Mouse (Mus musculus): ENCODE data around the gene Gm4846. TPM values are rescaled to one million over a fixed set of nuclear protein-coding genes. Genes with fewer than 3 reads are reported as not detected.
"Not testable (repeated sequence)": the region's sequence is repeated elsewhere in the genome, so short reads cannot be mapped to it uniquely, and the experiment has no call there.

Gene Gm4846
- not detected in 2 replicates for polyA plus RNA-seq (2015; fragmentation: Nextera tagmentation; extraction: Ambion mirVana)

GRCm38 (mm10) chr1:166497488-166497887 lies at the start of gene Gm4846:
TSS of gene Gm4846 (minus strand) at chr1:166497588.
- 47% methylated on average over 1 of the region's 1 CpGs for WGBS
- ATAC-seq (ENCODE audit: insufficient read depth, low FRiP score, low read depth); H3K4me2 ChIP-seq; H3K4me1 ChIP-seq; H3K9ac ChIP-seq; H3K27ac ChIP-seq; H3K9me3 ChIP-seq; H3K36me3 ChIP-seq; H3K4me3 ChIP-seq (replicated peaks); H3K27me3 ChIP-seq (replicated peaks): not testable (repeated sequence)

DNA sequence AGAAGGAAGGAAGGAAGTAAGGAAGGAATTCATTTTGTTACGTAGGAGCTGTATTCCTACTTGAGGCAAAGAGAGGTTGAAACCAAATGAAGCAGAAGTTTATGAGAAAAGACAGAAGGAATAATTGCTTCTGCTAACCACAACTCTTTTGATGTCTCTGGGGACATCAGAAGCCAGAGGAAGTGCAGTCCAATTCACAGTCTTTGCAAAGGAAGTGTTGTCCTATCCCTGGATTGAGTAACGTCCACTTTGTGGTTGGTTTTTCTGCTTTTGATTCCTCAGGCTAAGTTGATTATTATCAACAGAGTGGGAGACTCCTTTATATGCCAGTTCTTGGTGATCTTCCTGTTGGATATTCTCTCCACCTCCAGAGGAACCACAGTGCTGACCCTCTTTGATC lies 34.1 kb upstream of the Gm4846 start:
- H3K9ac ChIP-seq; H3K27me3 ChIP-seq (replicated peaks); H3K36me3 ChIP-seq; H3K9me3 ChIP-seq; ATAC-seq (ENCODE audit: insufficient read depth, low FRiP score, low read depth); H3K27ac ChIP-seq; H3K4me1 ChIP-seq; H3K4me3 ChIP-seq (replicated peaks); H3K4me2 ChIP-seq: not testable (repeated sequence)
- 84% methylated on average over 2 of the region's 2 CpGs for WGBS

DNA sequence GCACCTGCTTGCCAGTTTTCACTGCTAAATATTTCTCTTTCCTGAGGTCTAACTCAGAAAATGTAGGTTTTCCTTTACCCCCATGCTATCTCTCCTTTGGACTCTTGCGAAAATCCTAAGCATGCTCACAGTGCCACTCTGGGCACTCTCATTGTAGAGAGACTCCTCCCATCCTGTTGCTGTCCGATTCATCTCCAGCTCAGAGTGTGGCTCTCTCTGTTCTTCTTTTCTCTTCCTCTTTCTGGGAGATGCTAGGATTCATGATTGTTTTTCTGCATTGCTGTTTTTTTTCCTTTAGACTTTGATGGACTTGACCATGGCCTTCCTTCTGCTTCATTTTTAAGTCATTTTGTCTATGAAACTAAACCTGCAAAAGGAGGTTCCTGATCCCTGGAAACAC lies 27.3 kb upstream of the Gm4846 start:
- ATAC-seq (ENCODE audit: insufficient read depth, low FRiP score, low read depth); H3K4me3 ChIP-seq (replicated peaks); H3K9me3 ChIP-seq; H3K4me1 ChIP-seq; H3K9ac ChIP-seq; H3K27me3 ChIP-seq (replicated peaks); H3K27ac ChIP-seq; H3K4me2 ChIP-seq; H3K36me3 ChIP-seq: not testable (repeated sequence)
- 86% methylated on average over 2 of the region's 2 CpGs for WGBS

GRCm38 (mm10) chr1:166519626-166520025 lies 22.2 kb upstream of the Gm4846 start:
- not testable (repeated sequence) for H3K36me3 ChIP-seq; ATAC-seq (ENCODE audit: insufficient read depth, low FRiP score, low read depth)

GRCm38 (mm10) chr1:166516556-166516955 lies 19.2 kb upstream of the Gm4846 start:
- no peak overlapping the region for H3K4me3 ChIP-seq (replicated peaks)
- no peaks in the 10 kb centered on the region for H3K9me3 ChIP-seq
- no peak overlapping the region for H3K9ac ChIP-seq
- H3K27me3 ChIP-seq (replicated peaks), result no peaks in the 10 kb centered on the region
- no peak overlapping the region for H3K4me2 ChIP-seq
- H3K36me3 ChIP-seq, result no peaks in the 10 kb centered on the region
- H3K4me1 ChIP-seq, result no peaks in the 10 kb centered on the region
- ATAC-seq (ENCODE audit: insufficient read depth, low FRiP score, low read depth), result no peak
- H3K27ac ChIP-seq, result no peak overlapping the region
- 84% methylated on average over 1 of the region's 1 CpGs for WGBS

More at GRCm38 (mm10) chr1:166519626-166520025, 22.2 kb upstream of the Gm4846 start:
- H3K27me3 ChIP-seq (replicated peaks); H3K4me2 ChIP-seq; H3K4me3 ChIP-seq (replicated peaks); H3K4me1 ChIP-seq; H3K27ac ChIP-seq; H3K9ac ChIP-seq; H3K9me3 ChIP-seq: not testable (repeated sequence)
- WGBS, result 90% methylated on average over 6 of the region's 6 CpGs

- H3K36me3 ChIP-seq; H3K9me3 ChIP-seq; H3K4me1 ChIP-seq; H3K27me3 ChIP-seq (replicated peaks); H3K4me2 ChIP-seq; H3K9ac ChIP-seq; H3K4me3 ChIP-seq (replicated peaks); H3K27ac ChIP-seq; ATAC-seq (ENCODE audit: insufficient read depth, low FRiP score, low read depth): not testable (repeated sequence)
- 86% methylated on average over 2 of the region's 2 CpGs for WGBS
Measured at GRCm38 (mm10) chr1:166504206-166504605, 6.8 kb upstream of the Gm4846 start.

GRCm38 (mm10) chr1:166479503-166479902 lies 17.9 kb downstream of the Gm4846 start:
- Histone ChIP-seq H3K27me3 (replicated peaks) (no peaks in the 10 kb centered on the region), H3K4me1 (no peaks in the 10 kb centered on the region), H3K4me2 (no peak overlapping the region), H3K9ac (no peak overlapping the region), H3K36me3 (no peaks in the 10 kb centered on the region), H3K9me3 (no peaks in the 10 kb centered on the region), H3K27ac (no peak overlapping the region), H3K4me3 (replicated peaks) (no peak overlapping the region)
- ATAC-seq (ENCODE audit: insufficient read depth, low FRiP score, low read depth), result no peak
- WGBS, result 80% methylated on average over 2 of the region's 2 CpGs

DNA sequence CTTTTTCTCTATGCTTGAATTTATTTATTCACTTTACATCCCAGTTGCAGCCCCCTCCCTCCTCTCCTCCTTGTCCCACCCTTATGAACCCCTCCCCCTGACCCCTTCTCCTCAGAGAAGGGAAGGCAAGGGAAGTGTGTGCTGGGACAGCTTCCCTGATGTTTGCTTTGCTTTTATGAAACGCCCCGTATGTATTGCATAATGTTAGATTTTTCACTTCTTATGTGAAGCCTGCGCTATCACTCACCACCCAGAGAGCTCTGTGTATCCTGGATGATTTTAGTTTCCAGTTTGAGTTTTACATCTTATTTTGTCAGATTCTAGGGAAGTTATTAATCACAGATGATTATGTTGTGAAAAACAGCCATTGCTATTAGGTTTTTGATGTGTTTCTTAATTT lies 30.2 kb downstream of the Gm4846 start:
- no peak overlapping the region for H3K4me3 ChIP-seq (replicated peaks)
- H3K9me3 ChIP-seq, result no peaks in the 10 kb centered on the region
- H3K36me3 ChIP-seq, result no peaks in the 10 kb centered on the region
- no peak for ATAC-seq (ENCODE audit: insufficient read depth, low FRiP score, low read depth)
- H3K27ac ChIP-seq, result no peak overlapping the region
- no peaks in the 10 kb centered on the region for H3K27me3 ChIP-seq (replicated peaks)
- no peak overlapping the region for H3K4me2 ChIP-seq
- WGBS, result 77% methylated on average over 3 of the region's 3 CpGs
- no peak overlapping the region for H3K9ac ChIP-seq
- H3K4me1 ChIP-seq, result no peaks in the 10 kb centered on the region

GRCm38 (mm10) chr1:166462544-166462943 lies 34.8 kb downstream of the Gm4846 start:
- Histone ChIP-seq H3K9ac (no peak overlapping the region), H3K4me3 (replicated peaks) (no peak overlapping the region), H3K27ac (no peak overlapping the region), H3K4me1 (no peaks in the 10 kb centered on the region), H3K27me3 (replicated peaks) (no peaks in the 10 kb centered on the region), H3K36me3 (no peaks in the 10 kb centered on the region), H3K9me3 (no peaks in the 10 kb centered on the region), H3K4me2 (no peak overlapping the region)
- no peak for ATAC-seq (ENCODE audit: insufficient read depth, low FRiP score, low read depth)
- WGBS, result 87% methylated on average over 4 of the region's 4 CpGs

DNA sequence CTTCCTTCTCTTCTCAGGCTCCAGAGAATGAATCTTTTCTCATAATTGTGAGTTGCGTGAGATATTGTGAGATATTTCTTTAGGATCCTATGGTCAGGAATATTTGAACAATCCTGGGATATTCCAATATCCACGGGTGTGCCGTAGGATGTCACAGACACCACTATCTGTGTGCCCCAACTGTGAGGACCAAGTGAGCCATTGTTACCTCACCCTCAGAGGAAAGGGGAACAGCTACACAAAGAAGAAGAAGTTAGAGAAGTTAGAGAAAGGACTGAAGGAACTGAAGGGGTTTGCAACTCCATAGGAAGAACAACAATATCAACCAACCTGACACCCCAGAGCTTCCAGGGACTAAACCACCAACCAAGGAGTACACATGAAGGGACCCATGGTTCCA lies 55.4 kb downstream of the Gm4846 start:
- 92% methylated on average over 3 of the region's 3 CpGs for WGBS
- Histone ChIP-seq H3K36me3 (no peaks in the 10 kb centered on the region), H3K9ac (no peak overlapping the region), H3K9me3 (no peaks in the 10 kb centered on the region), H3K27ac (no peak overlapping the region), H3K27me3 (replicated peaks) (no peaks in the 10 kb centered on the region), H3K4me3 (replicated peaks) (no peak overlapping the region), H3K4me2 (no peak overlapping the region), H3K4me1 (no peaks in the 10 kb centered on the region)
- no peak for ATAC-seq (ENCODE audit: insufficient read depth, low FRiP score, low read depth)

DNA sequence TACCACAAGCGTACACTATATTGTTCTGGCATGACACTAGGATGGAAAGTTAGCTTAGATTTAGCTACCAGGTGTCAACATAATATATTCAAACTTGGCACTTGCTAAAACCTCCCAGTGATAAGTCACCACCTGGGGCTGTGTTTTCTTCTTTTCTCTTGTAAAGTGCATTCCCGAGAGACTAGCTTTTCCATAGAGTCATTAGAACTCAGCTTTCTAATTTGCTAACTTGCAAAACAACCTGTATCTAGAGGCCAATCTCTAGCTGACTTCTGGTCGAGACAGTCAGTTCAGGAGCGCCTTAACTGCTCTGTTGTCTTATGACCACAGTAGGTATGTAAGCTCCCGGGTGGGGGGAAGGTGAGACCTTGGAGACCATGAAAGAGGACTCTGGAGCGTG lies 58.0 kb downstream of the Gm4846 start:
- Histone ChIP-seq H3K36me3 (no peaks in the 10 kb centered on the region), H3K27me3 (replicated peaks) (no peaks in the 10 kb centered on the region), H3K27ac (no peak overlapping the region), H3K9ac (no peak overlapping the region), H3K4me2 (no peak overlapping the region), H3K4me1 (no peaks in the 10 kb centered on the region), H3K9me3 (no peaks in the 10 kb centered on the region), H3K4me3 (replicated peaks) (no peak overlapping the region)
- ATAC-seq (ENCODE audit: insufficient read depth, low FRiP score, low read depth), result no peak
- WGBS, result 58% methylated on average over 6 of the region's 6 CpGs

Data from stomach, embryonic 15.5 days (tissue).